Mouse (Mus musculus): ENCODE data around the gene Zdhhc6. TPM values are rescaled to one million over a fixed set of nuclear protein-coding genes. Genes with fewer than 3 reads are reported as not detected.

Zdhhc6 gene
- polyA plus RNA-seq, 1 experiment from 2014 or later: 111 TPM

DNA sequence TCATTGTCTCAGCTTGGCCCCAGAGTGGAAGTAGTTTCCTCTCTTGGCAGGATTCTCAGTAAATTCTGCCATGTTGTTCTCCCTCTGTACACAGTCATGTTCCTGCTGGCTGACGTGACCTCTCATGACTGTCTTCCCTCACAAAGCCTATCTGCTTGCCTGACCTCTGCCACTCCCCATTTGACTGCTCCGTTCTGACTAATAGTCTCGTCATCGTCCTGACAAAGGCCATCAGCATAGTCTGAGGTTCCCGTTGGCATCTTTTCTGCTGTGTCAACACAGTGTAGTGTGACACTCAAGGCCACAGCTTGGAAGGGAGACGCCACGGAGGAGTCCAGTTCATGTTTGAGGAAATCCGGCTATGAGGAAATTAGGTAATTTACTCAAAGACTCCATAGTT is 83.7 kb downstream of the Zdhhc6 start:
- 38% methylated on average over 8 of the region's 8 CpGs for WGBS
- no peak overlapping the region for H3K27ac ChIP-seq (ENCODE audit: low read length)
- H3K27me3 ChIP-seq (ENCODE audit: insufficient read depth, low read length): no peaks in the 10 kb centered on the region
- H3K9ac ChIP-seq (replicated peaks; ENCODE audit: low read length): no peak overlapping the region
- H3K9me3 ChIP-seq (ENCODE audit: low read length): no peaks in the 10 kb centered on the region
- ATAC-seq (ENCODE audit: low FRiP score, low TSS enrichment): no peak
- no peaks in the 10 kb centered on the region for H3K36me3 ChIP-seq (ENCODE audit: insufficient read depth, low read length)
- no peak overlapping the region for H3K4me3 ChIP-seq (ENCODE audit: low read length)
- H3K4me2 ChIP-seq (replicated peaks; ENCODE audit: low read depth, low read length): no peak overlapping the region
- no peaks in the 10 kb centered on the region for H3K4me1 ChIP-seq (ENCODE audit: insufficient read depth, low read length)

DNA sequence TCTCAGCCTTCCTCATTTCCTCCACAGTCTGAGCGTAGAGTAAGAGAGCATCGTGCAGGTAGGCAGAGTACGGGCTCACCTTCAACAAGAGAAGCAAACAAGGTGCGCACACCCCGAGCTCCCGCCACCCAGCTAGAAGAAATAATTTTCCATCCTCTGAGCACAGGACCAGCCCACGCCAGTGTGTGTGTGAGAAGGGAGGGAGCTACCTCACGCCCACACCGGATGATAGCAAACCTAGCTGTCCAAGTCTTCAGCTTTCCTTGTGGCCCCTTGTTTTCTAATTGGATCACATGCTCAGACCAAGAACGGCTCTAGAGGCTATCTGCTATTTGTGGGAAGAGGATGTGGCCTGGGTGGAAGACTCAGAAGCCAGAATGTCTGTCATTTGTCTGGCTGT is 84.8 kb downstream of the Zdhhc6 start:
- Histone ChIP-seq H3K4me2 (replicated peaks; ENCODE audit: low read depth, low read length) (no peak overlapping the region), H3K36me3 (ENCODE audit: insufficient read depth, low read length) (no peaks in the 10 kb centered on the region), H3K9ac (replicated peaks; ENCODE audit: low read length) (no peak overlapping the region), H3K27me3 (ENCODE audit: insufficient read depth, low read length) (no peaks in the 10 kb centered on the region), H3K4me3 (ENCODE audit: low read length) (no peak overlapping the region), H3K27ac (ENCODE audit: low read length) (no peak overlapping the region), H3K9me3 (ENCODE audit: low read length) (no peaks in the 10 kb centered on the region), H3K4me1 (ENCODE audit: insufficient read depth, low read length) (no peaks in the 10 kb centered on the region)
- no peak for ATAC-seq (ENCODE audit: low FRiP score, low TSS enrichment)
- WGBS: 73% methylated on average over 10 of the region's 10 CpGs

- no peaks in the 10 kb centered on the region for H3K9me3 ChIP-seq (ENCODE audit: low read length)
- no peak overlapping the region for H3K27ac ChIP-seq (ENCODE audit: low read length)
- 86% methylated on average over 7 of the region's 7 CpGs for WGBS
- no peak overlapping the region for H3K9ac ChIP-seq (replicated peaks; ENCODE audit: low read length)
- no peaks in the 10 kb centered on the region for H3K27me3 ChIP-seq (ENCODE audit: insufficient read depth, low read length)
- ATAC-seq (ENCODE audit: low FRiP score, low TSS enrichment): no peak
- no peaks in the 10 kb centered on the region for H3K36me3 ChIP-seq (ENCODE audit: insufficient read depth, low read length)
- no peak overlapping the region for H3K4me2 ChIP-seq (replicated peaks; ENCODE audit: low read depth, low read length)
- H3K4me1 ChIP-seq (ENCODE audit: insufficient read depth, low read length): 0 out of 2 replicates have a peak, but pooled peaks cover 4% of the 10 kb centered on the region
- H3K4me3 ChIP-seq (ENCODE audit: low read length): no peak overlapping the region
These were observed 88.7 kb downstream of the Zdhhc6 start for GRCm38 (mm10) chr19:55227135-55227534.

DNA sequence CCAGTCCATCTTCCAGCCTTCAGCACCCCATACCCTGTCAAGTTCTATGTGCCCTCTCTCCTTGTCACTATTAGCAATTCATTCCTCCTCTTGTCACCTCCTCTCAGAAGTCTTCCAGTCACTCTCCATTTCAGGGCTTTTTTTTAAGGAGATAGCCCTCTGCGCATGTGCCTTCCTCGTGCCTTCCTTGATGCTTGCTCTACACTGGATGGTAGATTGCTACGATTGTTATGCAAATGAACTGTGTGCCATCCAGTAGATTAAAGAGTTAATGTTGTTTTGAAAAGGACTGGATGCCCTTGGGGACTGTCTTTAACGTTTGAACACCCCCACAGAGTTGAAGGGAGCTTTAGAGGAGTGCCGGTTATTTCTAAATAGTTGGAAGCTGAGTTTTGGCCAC is 89.2 kb downstream of the Zdhhc6 start:
- no peak for ATAC-seq (ENCODE audit: low FRiP score, low TSS enrichment)
- 72% methylated on average over 5 of the region's 5 CpGs for WGBS
- no peak overlapping the region for H3K4me2 ChIP-seq (replicated peaks; ENCODE audit: low read depth, low read length)

GRCm38 (mm10) chr19:55222268-55222667 is 93.6 kb downstream of the Zdhhc6 start:
- 78% methylated on average over 9 of the region's 9 CpGs for WGBS
- Histone ChIP-seq H3K4me1 (ENCODE audit: insufficient read depth, low read length) (peaks cover 19% of the 10 kb centered on the region), H3K27me3 (ENCODE audit: insufficient read depth, low read length) (no peaks in the 10 kb centered on the region), H3K4me3 (ENCODE audit: low read length) (no peak overlapping the region), H3K27ac (ENCODE audit: low read length) (no peak overlapping the region), H3K9ac (replicated peaks; ENCODE audit: low read length) (no peak overlapping the region), H3K4me2 (replicated peaks; ENCODE audit: low read depth, low read length) (no peak overlapping the region), H3K36me3 (ENCODE audit: insufficient read depth, low read length) (no peaks in the 10 kb centered on the region), H3K9me3 (ENCODE audit: low read length) (no peaks in the 10 kb centered on the region)
- no peak for ATAC-seq (ENCODE audit: low FRiP score, low TSS enrichment)

More for the DNA sequence above, 89.2 kb downstream of the Zdhhc6 start:
- Histone ChIP-seq H3K9me3 (ENCODE audit: low read length) (no peaks in the 10 kb centered on the region), H3K27me3 (ENCODE audit: insufficient read depth, low read length) (no peaks in the 10 kb centered on the region), H3K36me3 (ENCODE audit: insufficient read depth, low read length) (no peaks in the 10 kb centered on the region), H3K4me3 (ENCODE audit: low read length) (no peak overlapping the region), H3K27ac (ENCODE audit: low read length) (no peak overlapping the region), H3K4me1 (ENCODE audit: insufficient read depth, low read length) (0 out of 2 replicates have a peak, but pooled peaks cover 4% of the 10 kb centered on the region), H3K9ac (replicated peaks; ENCODE audit: low read length) (no peak overlapping the region)

Other genes with a start within 250 kb of the Zdhhc6 start
- gene Gpam, start 188.8 kb downstream of the Zdhhc6 start, polyA plus RNA-seq (2015; fragmentation: Nextera tagmentation; extraction: Ambion mirVana): 20.1 and 20.6 TPM in 2 replicates
- not detected in 2 replicates for gene Tectb, start 135.3 kb downstream of the Zdhhc6 start, polyA plus RNA-seq (2015; fragmentation: Nextera tagmentation; extraction: Ambion mirVana)
- 0.05 and 0.10 TPM in 2 replicates for gene Gucy2g, start 74.8 kb downstream of the Zdhhc6 start, polyA plus RNA-seq (2015; fragmentation: Nextera tagmentation; extraction: Ambion mirVana)
- gene Acsl5, start 64.1 kb downstream of the Zdhhc6 start, polyA plus RNA-seq (2015; fragmentation: Nextera tagmentation; extraction: Ambion mirVana): 58.4 and 59.0 TPM in 2 replicates
- gene Vti1a, start 263 bp upstream of the Zdhhc6 start, polyA plus RNA-seq (2015; fragmentation: Nextera tagmentation; extraction: Ambion mirVana): 28.7 and 30.6 TPM in 2 replicates